Mouse (Mus musculus) hindbrain, embryonic 11.5 days (tissue): ENCODE measurements around the gene Rps9. TPM values are rescaled to one million over a fixed set of nuclear protein-coding genes. Genes with fewer than 3 reads are reported as not detected.
"Not testable (repeated sequence)": the region's sequence is repeated elsewhere in the genome, so short reads cannot be mapped to it uniquely, and the experiment has no call there.

Experiments used
- ATAC-seq: fragments of 200-750 bp; cut with Nextera tagmentation; 2 replicates; pipeline ENCODE4 v1.8.0; 2017; ENCODE audit warnings: mild to moderate bottlenecking, moderate TSS enrichment, moderate library complexity; ENCODE audit not compliant: low FRiP score
- DNase-seq: peaks from one replicate; pipeline ENCODE4 v3.0.0-alpha.2; 2015; ENCODE audit warnings: low spot score
- H3K27ac ChIP-seq: fragments of 300-500 bp; sonication (generic); 2 replicates; pipeline ENCODE4 v1.5.1; 2014; ENCODE audit warnings: mild to moderate bottlenecking, low read depth, low read length
- H3K27me3 ChIP-seq: fragments of 300-500 bp; sonication (generic); 2 replicates; pipeline ENCODE4 v1.6.1; 2014; ENCODE audit warnings: mild to moderate bottlenecking, low read length, moderate library complexity, mixed read lengths; ENCODE audit not compliant: control insufficient read depth, insufficient read depth
- H3K36me3 ChIP-seq: fragments of 300-500 bp; sonication (generic); 2 replicates; pipeline ENCODE4 v1.6.1; 2014; ENCODE audit warnings: mild to moderate bottlenecking, low read length, moderate library complexity, mixed read lengths; ENCODE audit not compliant: control insufficient read depth, insufficient read depth
- H3K4me1 ChIP-seq: fragments of 300-500 bp; sonication (generic); replicated peaks from 2 replicates; pipeline ENCODE4 v1.6.1; 2014; ENCODE audit warnings: low read length, mixed read lengths; ENCODE audit not compliant: control insufficient read depth, insufficient read depth
- H3K4me2 ChIP-seq: fragments of 300-500 bp; sonication (generic); replicated peaks from 2 replicates; pipeline ENCODE4 v1.6.1; 2014; ENCODE audit warnings: mild to moderate bottlenecking, low read depth, low read length
- H3K4me3 ChIP-seq: fragments of 300-500 bp; sonication (generic); 2 replicates; pipeline ENCODE4 v1.5.1; 2014; ENCODE audit warnings: low read depth, low read length
- H3K9ac ChIP-seq: fragments of 300-500 bp; sonication (generic); 2 replicates; pipeline ENCODE4 v1.6.1; 2014; ENCODE audit warnings: low read depth, low read length
- H3K9me3 ChIP-seq: fragments of 300-500 bp; sonication (generic); 2 replicates; pipeline ENCODE4 v1.6.1; 2016; ENCODE audit warnings: low read length; ENCODE audit not compliant: control insufficient read depth
- WGBS: fragments of 180-500 bp; shearing (Covaris S2); extraction: QIAGEN DNeasy Blood & Tissue Kit; methylation state at CpG from one replicate; pipeline ENCODE4 v1.1.7; 2014; 5-methylcytosine and 5-hydroxymethylcytosine counted together
- polyA plus RNA-seq: library from polyadenylated mRNA; unstranded; fragments of >200 nt; fragmentation: Nextera tagmentation; extraction: Ambion mirVana; gene quantifications from 2 replicates; pipeline ENCODE4 v1.2.1, GENCODE M21; 2014

Rps9 gene
- polyA plus RNA-seq, 1 experiment from 2014 or later: 1,221 TPM

DNA sequence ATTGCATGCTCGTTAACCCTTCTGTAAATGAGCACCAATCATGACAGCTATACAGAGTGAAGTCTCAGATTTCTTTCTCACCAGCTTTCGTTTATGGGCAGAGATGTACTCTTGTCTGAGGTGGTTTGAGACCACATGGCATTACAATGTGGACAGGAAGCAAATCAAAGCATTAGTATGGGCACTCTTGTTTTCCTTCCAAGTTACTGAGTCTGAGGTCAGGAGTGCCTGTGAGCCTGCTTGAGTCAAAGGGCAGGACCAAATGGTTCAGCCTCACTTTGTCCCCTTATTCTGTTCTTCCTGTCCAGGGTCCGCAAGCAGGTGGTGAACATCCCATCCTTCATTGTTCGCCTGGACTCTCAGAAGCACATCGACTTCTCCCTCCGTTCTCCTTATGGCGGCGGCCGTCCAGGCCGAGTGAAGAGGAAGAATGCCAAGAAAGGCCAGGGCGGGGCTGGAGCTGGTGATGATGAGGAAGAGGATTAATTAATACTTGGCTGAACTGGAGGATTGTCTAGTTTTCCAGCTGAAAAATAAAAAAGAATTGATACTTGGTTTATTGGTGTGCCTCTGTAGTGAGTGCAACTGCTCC, 2.6 kb downstream of the Rps9 start:
- H3K27ac ChIP-seq: no peak overlapping the region
- peaks cover 6% of the 10 kb centered on the region; the same call in 1 of the 2 replicates for H3K36me3 ChIP-seq
- H3K27me3 ChIP-seq: no peaks in the 10 kb centered on the region
- DNase-seq (no peak), ATAC-seq (no peak)
- H3K9me3 ChIP-seq: no peaks in the 10 kb centered on the region
- WGBS: 67% methylated on average over 11 of the region's 11 CpGs
- peak overlapping the region; percentile 82 for H3K4me2 ChIP-seq
- H3K4me3 ChIP-seq: peak overlapping the region; percentile 84
- peaks cover 2% of the 10 kb centered on the region; the same call in 1 of the 2 replicates for H3K4me1 ChIP-seq
- peak overlapping the region; percentile 86; the same call in 1 of the 2 replicates for H3K9ac ChIP-seq

DNA sequence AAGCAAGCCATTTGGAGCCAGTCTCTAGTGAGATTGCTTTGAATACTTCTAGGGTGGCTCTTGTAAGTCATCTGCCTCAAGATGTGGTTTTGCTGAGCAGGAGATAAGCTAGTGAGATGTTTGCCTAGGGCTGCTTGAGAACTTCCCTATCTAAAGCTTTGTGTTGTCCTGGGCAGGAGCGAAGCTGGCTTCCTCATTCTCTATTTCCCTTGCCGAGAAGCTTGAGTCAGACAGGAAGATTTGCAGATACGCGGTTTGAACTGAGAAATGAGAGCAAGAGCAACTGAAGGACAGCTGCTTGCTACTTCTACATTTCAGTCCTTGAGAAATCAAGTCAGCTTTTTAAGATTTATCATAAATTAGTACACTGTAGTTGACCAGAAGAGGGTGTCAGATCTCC, 3.2 kb downstream of the Rps9 start:
- no peaks in the 10 kb centered on the region for H3K9me3 ChIP-seq
- H3K9ac ChIP-seq: no peak overlapping the region
- 78% methylated on average over 4 of the region's 4 CpGs for WGBS
- H3K27ac ChIP-seq: no peak overlapping the region
- no peak overlapping the region for H3K4me2 ChIP-seq
- H3K36me3 ChIP-seq: peaks cover 6% of the 10 kb centered on the region; the same call in 1 of the 2 replicates
- ATAC-seq: no peak
- H3K27me3 ChIP-seq: no peaks in the 10 kb centered on the region
- no peak for DNase-seq
- H3K4me3 ChIP-seq: 0 out of 2 replicates have a peak overlapping the region, but pooled peaks have one; percentile 10
- peaks cover 2% of the 10 kb centered on the region; the same call in 1 of the 2 replicates for H3K4me1 ChIP-seq

DNA sequence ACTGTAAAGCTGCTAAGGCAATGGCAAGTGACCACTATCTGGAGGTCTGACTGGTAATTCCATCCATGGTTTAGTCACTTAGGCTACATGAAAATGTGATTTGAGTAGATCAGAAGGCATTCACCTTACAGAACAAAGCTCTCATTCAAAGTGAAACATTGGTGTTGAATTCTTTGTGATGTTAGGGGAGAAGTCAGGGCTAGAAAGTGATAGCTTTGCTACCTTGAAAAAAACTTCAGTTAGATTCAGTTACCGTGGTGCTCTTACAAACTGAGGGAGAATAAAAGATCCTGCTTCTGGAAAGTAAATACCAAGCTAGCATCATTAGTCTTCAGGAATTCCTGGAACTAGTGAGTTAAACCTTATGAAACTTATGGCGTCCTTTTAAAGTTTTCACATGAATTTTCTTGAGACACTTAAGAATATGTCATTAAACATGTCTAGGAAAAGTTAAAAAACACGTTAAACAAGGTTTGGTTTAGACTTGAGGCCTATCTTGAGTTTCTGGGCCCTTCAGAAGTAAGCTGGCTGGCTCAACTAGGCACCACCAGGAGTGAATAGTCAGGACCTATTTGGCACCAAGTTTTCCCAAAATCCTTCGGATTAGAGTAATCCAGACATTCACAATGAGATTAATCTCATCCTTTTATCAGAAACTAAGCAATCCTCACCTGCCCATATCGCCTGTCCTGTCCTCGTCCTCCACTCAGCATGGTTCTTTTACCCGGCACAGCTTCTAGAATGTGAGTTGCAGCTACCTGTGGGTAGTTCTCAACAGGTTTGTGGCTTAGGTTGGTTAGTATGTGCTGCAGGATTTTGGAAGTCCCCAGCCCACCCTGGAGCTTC, 4.0 kb downstream of the Rps9 start:
- Histone ChIP-seq H3K27me3 (no peaks in the 10 kb centered on the region), H3K9ac (no peak overlapping the region), H3K4me2 (no peak overlapping the region), H3K4me3 (no peak overlapping the region), H3K27ac (no peak overlapping the region), H3K4me1 (peaks cover 2% of the 10 kb centered on the region; the same call in 1 of the 2 replicates), H3K9me3 (no peaks in the 10 kb centered on the region), H3K36me3 (peaks cover 6% of the 10 kb centered on the region; the same call in 1 of the 2 replicates)
- ATAC-seq (no peak), DNase-seq (no peak)
- 27% methylated on average over 7 of the region's 7 CpGs for WGBS

DNA sequence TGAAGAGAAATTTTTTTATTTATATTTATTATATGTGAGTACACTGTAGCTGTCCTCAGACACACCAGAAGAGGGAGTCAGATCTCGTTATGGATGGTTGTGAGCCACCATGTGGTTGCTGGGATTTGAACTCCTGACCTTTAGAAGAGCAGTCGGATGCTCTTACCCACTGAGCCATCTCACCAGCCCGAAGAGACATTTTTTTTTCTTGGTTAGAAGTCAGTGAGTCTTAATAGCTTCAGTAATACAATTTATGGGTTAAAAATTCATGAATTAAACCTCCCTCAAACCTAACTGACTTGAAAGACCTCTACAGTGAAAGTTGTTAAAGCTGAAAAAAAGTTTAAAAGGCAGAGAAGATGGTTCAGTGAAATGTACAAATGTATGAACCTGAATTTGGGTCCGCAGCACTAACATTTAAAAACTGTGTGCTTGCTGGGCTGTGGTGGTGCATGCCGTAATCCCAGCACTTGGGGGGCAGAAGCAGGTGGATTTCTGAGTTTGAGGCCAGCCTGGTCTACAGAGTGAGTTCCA, 4.7 kb downstream of the Rps9 start:
- not testable (repeated sequence) for ATAC-seq, H3K27me3 ChIP-seq, H3K36me3 ChIP-seq, H3K9me3 ChIP-seq, H3K4me1 ChIP-seq, DNase-seq, H3K27ac ChIP-seq, H3K4me3 ChIP-seq, H3K9ac ChIP-seq, H3K4me2 ChIP-seq
- WGBS: 54% methylated on average over 5 of the region's 5 CpGs

- Histone ChIP-seq H3K36me3 (peaks cover 6% of the 10 kb centered on the region; the same call in 1 of the 2 replicates), H3K4me2 (no peak overlapping the region), H3K27ac (no peak overlapping the region), H3K27me3 (no peaks in the 10 kb centered on the region), H3K9ac (no peak overlapping the region), H3K4me3 (no peak overlapping the region), H3K4me1 (peaks cover 2% of the 10 kb centered on the region; the same call in 1 of the 2 replicates), H3K9me3 (no peaks in the 10 kb centered on the region)
- DNase-seq: no peak
- no peak for ATAC-seq
- 93% methylated on average over 1 of the region's 1 CpGs for whole genome bisulfite sequencing
Measured at GRCm38 (mm10) chr7:3709000-3709399, 5.2 kb downstream of the Rps9 start.

DNA sequence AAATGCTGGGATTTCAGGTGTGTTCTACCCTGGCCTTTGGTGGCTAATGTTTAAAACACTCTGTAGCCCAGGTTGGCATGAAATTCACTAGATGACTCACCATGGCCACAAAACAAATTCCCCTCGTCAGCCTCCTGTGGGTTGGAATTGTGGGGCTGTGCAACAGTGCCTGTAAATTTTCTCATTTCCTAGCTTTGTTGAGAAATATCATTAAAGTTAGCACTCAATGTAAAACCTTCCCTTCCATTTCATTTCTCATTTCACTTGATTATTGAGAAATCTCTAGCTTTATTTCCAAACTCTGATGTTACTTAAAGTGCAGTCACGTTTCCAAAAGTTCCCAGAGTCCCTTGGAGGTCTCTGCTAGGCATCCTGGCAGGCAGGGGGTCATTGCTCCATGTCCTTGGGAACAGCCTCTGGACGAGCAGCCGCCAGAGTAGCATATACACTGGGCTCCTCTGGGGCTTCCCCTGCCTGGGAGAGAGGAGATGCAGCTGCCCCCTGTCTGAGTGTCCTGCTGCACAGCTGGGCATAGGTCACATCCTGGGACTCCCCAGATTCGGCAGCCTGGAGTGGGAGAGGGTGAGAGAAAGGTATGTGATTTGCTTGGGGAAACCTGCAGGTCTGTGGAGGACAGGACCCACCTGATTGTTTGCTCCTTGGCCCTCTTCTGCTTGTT, 8.6 kb downstream of the Rps9 start:
- no peak overlapping the region for H3K4me3 ChIP-seq
- H3K36me3 ChIP-seq: no peaks in the 10 kb centered on the region
- H3K27me3 ChIP-seq: no peaks in the 10 kb centered on the region
- H3K9ac ChIP-seq: no peak overlapping the region
- 49% methylated on average over 5 of the region's 5 CpGs for WGBS
- no peak overlapping the region for H3K4me2 ChIP-seq
- no peaks in the 10 kb centered on the region for H3K4me1 ChIP-seq
- ATAC-seq (no peak), DNase-seq (no peak)
- H3K9me3 ChIP-seq: no peaks in the 10 kb centered on the region
- H3K27ac ChIP-seq: no peak overlapping the region

DNA sequence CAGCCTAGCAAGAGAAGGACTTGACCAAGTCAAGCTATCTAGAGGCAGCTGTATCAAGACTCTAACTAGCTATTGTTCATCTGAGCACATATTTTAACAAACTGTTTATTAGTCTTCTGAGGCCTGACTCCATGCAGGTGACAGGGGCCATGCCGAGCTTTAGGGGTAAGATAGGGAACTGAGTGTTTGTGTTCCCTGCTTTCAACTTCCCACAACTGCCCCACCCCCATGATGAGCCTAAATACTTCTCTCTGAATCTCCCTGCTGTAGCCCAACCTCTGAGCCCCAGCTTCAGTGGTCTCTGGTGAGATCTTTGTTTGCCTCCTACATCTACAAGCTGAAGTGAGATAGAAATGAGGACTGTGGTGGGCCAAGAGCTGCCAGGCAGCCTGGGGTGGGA, 11.5 kb downstream of the Rps9 start:
- no peaks in the 10 kb centered on the region for H3K9me3 ChIP-seq
- H3K4me1 ChIP-seq: no peaks in the 10 kb centered on the region
- H3K27me3 ChIP-seq: no peaks in the 10 kb centered on the region
- H3K36me3 ChIP-seq: no peaks in the 10 kb centered on the region
- no peak overlapping the region for H3K27ac ChIP-seq
- 70% methylated on average over 1 of the region's 1 CpGs for WGBS
- no peak overlapping the region for H3K9ac ChIP-seq
- H3K4me3 ChIP-seq: no peak overlapping the region
- no peak for DNase-seq
- no peak for ATAC-seq
- H3K4me2 ChIP-seq: no peak overlapping the region

DNA sequence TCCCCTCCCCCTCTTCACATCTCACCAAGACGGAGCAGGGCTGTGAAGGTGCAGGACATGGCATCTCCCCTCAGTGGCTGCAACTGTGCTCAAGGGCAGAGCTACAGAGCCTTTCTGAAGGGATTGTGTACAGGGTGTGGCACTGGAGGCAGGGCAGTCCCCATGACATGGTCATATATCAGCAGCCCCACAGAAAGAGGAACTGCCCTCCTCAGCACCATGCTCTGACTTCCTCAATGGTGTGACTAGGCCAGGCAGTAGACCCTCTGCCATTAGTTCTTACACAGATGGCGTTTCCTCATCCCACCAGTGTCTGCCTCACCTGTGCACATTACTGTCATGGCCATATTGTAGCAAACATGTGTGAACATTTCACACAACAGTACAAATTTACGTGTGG, 16.5 kb downstream of the Rps9 start, which contains the start of gene Pirb:
Pirb (minus strand) TSS at position 124 of the 400 bp plus-strand sequence.
- H3K36me3 ChIP-seq, ATAC-seq, H3K9ac ChIP-seq, H3K27ac ChIP-seq, H3K4me2 ChIP-seq, H3K4me3 ChIP-seq, DNase-seq, H3K4me1 ChIP-seq, H3K27me3 ChIP-seq, H3K9me3 ChIP-seq: not testable (repeated sequence)
- WGBS: 60% methylated on average over 1 of the region's 3 CpGs
